Mouse (Mus musculus): ENCODE results near the gene Rbms3. TPM values are rescaled to one million over a fixed set of nuclear protein-coding genes. Genes with fewer than 3 reads are reported as not detected.

The Rbms3 gene
- polyA plus RNA-seq, 1 experiment, result 2.3 TPM

GRCm38 (mm10) chr9:116885617-116886016 is 744.1 kb downstream of the Rbms3 start:
- WGBS, result 69% methylated on average over 5 of the region's 5 CpGs
- no peak for DNase-seq (ENCODE audit: low read depth, low spot score)

- WGBS, result 78% methylated on average over 4 of the region's 4 CpGs
- no peak for DNase-seq (ENCODE audit: low read depth, low spot score)
Observed at GRCm38 (mm10) chr9:116880503-116880902, 749.2 kb downstream of the Rbms3 start.

GRCm38 (mm10) chr9:116879600-116880457 is 749.9 kb downstream of the Rbms3 start:
- WGBS, result 63% methylated on average over 10 of the region's 10 CpGs
- no peak for DNase-seq (ENCODE audit: low read depth, low spot score)

- no peak for DNase-seq (ENCODE audit: low read depth, low spot score)
- WGBS, result 44% methylated on average over 3 of the region's 3 CpGs
Observed at GRCm38 (mm10) chr9:116876786-116877185, 752.9 kb downstream of the Rbms3 start.

GRCm38 (mm10) chr9:116873976-116874320 is 755.8 kb downstream of the Rbms3 start:
- WGBS, result 14% methylated on average over 2 of the region's 2 CpGs
- no peak for DNase-seq (ENCODE audit: low read depth, low spot score)

GRCm38 (mm10) chr9:116873033-116873975 is 756.4 kb downstream of the Rbms3 start:
- 24% methylated on average over 30 of the region's 30 CpGs for WGBS
- DNase-seq (ENCODE audit: low read depth, low spot score), result peak; percentile 19

GRCm38 (mm10) chr9:116872346-116872745 is 757.4 kb downstream of the Rbms3 start:
- WGBS, result 75% methylated on average over 6 of the region's 6 CpGs
- no peak for DNase-seq (ENCODE audit: low read depth, low spot score)

GRCm38 (mm10) chr9:116871576-116871975 is 758.1 kb downstream of the Rbms3 start:
- WGBS, result 89% methylated on average over 5 of the region's 5 CpGs
- no peak for DNase-seq (ENCODE audit: low read depth, low spot score)

- 94% methylated on average over 7 of the region's 7 CpGs for WGBS
- DNase-seq (ENCODE audit: low read depth, low spot score), result no peak
Observed at GRCm38 (mm10) chr9:116866060-116866459, 763.7 kb downstream of the Rbms3 start.

GRCm38 (mm10) chr9:116863626-116864025 is 766.1 kb downstream of the Rbms3 start:
- 24% methylated on average over 4 of the region's 4 CpGs for WGBS
- DNase-seq (ENCODE audit: low read depth, low spot score), result no peak

GRCm38 (mm10) chr9:116862341-116862740 is 767.4 kb downstream of the Rbms3 start:
- 84% methylated on average over 3 of the region's 3 CpGs for WGBS

GRCm38 (mm10) chr9:116857861-116858595 is 771.7 kb downstream of the Rbms3 start:
- DNase-seq (ENCODE audit: low read depth, low spot score), result no peak

More at GRCm38 (mm10) chr9:116862341-116862740, 767.4 kb downstream of the Rbms3 start:
- DNase-seq (ENCODE audit: low read depth, low spot score), result no peak

GRCm38 (mm10) chr9:116857151-116857550 is 772.6 kb downstream of the Rbms3 start:
- no peak for DNase-seq (ENCODE audit: low read depth, low spot score)
- WGBS, result 91% methylated on average over 3 of the region's 3 CpGs

More at GRCm38 (mm10) chr9:116857861-116858595, 771.7 kb downstream of the Rbms3 start:
- 69% methylated on average over 6 of the region's 6 CpGs for WGBS

GRCm38 (mm10) chr9:116855744-116856143 is 774.0 kb downstream of the Rbms3 start:
- DNase-seq (ENCODE audit: low read depth, low spot score), result no peak
- 82% methylated on average over 3 of the region's 3 CpGs for WGBS

- 90% methylated on average over 4 of the region's 4 CpGs for WGBS
- DNase-seq (ENCODE audit: low read depth, low spot score), result no peak
Observed at GRCm38 (mm10) chr9:116848905-116849304, 780.8 kb downstream of the Rbms3 start.

- no peak for DNase-seq (ENCODE audit: low read depth, low spot score)
- WGBS, result 64% methylated on average over 10 of the region's 10 CpGs
Observed at GRCm38 (mm10) chr9:116848166-116848565, 781.5 kb downstream of the Rbms3 start.

GRCm38 (mm10) chr9:116847241-116848135 is 782.2 kb downstream of the Rbms3 start:
- no peak for DNase-seq (ENCODE audit: low read depth, low spot score)
- 51% methylated on average over 7 of the region's 7 CpGs for WGBS

- DNase-seq (ENCODE audit: low read depth, low spot score), result no peak
- 62% methylated on average over 8 of the region's 8 CpGs for WGBS
Observed at GRCm38 (mm10) chr9:116834949-116835348, 794.8 kb downstream of the Rbms3 start.

- WGBS, result 79% methylated on average over 7 of the region's 7 CpGs
- no peak for DNase-seq (ENCODE audit: low read depth, low spot score)
Observed at GRCm38 (mm10) chr9:116833677-116834076, 796.0 kb downstream of the Rbms3 start.

Measured in large intestine, adult 2 months (tissue).